Mouse (Mus musculus) frontal cortex, postnatal 36 days (tissue): ENCODE results near the gene Wbp4.

Source experiments
- DNase-seq, 2 experiments: peaks; one replicate each; pipeline ENCODE4 v3.0.0; 2022; ENCODE audit warnings: low spot score in 2 of 2

Gene Wbp4

DNA sequence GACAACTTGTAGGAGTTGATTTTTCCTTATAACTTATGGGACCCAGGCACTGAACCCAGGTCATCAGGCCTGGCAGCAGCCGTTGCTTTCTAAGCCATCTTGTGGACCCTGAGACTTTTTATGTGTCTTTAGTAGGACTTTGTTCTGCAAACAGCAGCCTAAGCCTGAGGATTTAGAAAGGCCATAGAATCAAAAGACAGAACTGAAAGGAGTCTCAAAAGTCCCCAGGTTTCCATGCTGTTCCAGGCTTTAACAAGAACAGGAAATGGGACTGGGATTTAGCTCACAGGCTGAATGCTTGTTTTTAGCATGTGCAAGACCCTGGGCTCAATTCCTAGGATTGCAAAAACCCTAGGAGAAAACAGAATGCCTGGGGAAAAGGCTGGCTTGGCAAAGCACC is 26.5 kb upstream of the Wbp4 start:
- no peak for DNase-seq

GRCm38 (mm10) chr14:79506207-79506606 is 24.9 kb upstream of the Wbp4 start:
- no peak for DNase-seq

DNA sequence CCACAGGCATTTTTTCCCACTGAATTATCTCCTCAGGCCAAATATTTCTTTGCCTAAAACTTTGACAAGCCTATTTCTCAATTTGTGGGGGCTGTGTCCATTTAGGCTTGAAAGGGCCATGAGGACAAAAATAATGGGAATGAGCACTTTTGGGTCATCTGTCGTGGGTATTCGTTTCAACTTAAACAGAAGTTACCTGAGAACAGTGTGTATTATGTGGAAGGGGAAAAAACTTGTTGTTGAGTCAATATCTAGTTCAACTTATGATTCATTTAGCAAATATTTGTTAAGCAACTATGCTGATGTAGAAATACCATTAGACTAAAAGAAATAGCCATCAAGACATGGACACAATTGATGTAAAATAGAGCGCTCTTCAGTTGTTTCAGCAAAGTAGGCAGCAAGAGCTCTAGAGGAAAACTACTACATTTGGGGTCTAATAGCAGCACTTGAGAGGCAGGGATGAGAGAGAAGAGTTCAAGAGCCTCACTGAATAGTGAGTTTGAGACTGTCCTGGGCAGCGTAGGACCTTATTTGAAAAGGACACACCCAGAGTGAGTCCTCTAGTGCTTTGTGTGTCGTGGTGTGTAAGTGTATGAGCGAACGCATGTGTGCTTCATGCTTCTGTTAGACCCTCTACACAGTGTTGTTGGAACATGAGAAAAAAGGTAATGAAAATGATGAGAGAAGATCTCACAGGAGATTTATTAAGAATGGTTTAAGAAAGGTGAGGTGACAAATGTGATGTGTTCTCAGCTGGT is 23.1 kb upstream of the Wbp4 start:
- DNase-seq = no peak

DNA sequence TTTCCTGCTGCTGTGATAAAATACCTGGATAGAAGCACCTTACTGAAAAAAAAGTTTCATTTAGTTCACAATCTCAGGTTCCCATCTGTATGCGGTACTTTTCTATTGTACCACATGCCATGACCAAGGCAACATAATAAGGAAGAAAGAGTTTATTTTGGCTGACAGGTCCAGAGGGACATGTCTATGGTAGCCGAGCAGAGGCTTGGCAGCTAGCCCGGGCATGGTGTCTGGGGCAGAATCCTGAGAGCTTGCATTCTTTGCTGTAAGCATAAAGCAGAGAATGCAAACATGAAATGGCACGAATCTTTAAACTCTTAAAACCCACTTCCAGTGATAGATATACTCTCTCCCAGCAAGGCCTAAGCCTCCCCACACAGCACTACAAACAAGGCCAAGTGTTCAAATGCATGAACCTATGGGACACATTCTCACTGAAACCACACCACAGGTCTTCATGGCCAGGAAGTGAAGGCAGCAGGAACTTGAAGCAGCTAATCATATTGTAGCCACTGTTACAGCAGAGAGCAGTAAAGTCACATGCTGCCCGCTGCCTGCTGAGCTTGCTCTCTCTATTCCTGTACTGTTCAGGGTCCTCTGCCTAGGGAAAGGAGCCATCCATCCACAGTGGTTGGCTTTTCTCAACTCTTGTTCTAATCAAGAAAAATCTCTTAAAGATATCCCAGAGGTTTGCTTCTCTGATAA is 22.2 kb upstream of the Wbp4 start:
- DNase-seq = no peak

- no peak for DNase-seq
These were observed 19.4 kb upstream of the Wbp4 start for GRCm38 (mm10) chr14:79500756-79501155.

DNA sequence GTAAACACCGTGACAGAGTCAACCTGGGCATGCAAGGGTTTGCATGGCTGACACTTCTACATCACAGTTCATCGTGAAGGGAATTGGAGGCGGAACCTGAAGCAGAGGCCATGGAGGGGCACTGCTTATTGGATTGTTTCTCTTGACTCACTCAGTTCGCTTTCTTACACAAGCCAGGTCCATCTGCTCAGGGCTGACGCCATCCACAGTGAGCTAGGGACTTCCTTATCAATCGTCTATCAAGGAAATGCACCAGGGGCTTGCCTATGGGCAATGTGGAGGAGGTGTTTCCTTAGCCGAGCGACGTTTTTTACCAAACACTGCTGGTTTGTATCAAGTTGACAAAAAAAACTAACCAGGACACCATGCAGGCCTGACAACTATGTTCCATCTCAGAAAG is 18.0 kb upstream of the Wbp4 start:
- no peak for DNase-seq

GRCm38 (mm10) chr14:79494349-79494748 is 13.0 kb upstream of the Wbp4 start:
- DNase-seq = no peak

DNA sequence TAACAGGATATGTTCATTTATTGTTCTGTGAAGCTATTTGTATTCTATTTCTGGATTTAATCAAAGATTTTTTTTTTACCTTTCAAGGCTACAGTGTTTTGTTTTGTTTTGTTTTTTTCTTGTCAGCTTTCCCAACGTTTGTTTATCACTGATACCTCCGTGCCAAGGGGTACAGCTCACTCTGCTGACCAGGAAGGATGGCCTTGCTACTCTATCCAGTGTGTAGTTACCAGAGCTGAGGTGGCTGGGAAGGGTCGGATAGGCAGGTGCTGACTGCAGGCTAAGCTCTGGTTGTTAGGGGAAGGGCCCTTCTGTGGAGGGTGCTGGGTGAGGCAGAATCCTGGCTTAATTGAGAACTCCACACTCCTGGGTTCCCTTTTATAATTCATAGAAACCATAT is 8.9 kb upstream of the Wbp4 start:
- DNase-seq = no peak

GRCm38 (mm10) chr14:79489150-79489549 is 7.8 kb upstream of the Wbp4 start:
- DNase-seq = no peak

DNA sequence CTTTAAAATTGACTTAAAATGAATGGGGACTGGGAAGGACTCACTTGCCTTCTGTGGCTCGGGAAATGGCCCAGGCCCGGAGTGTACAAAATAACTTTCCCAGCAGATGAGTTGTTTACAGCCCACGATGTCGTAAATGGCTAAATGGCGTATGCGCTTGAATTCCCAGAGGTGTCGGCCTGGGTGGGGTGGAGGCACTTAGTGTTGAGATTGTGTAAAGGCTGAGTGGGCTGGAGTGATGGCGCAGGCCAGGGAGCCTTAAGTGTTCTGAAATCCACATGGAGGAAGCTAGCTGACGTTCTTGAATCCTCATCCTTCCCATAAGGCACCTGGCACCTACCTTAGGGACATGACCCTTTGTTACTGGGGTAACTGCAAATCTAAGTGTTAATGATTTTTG is 7.2 kb upstream of the Wbp4 start:
- no peak for DNase-seq

GRCm38 (mm10) chr14:79486993-79487731 is 5.8 kb upstream of the Wbp4 start:
- peak; percentile 36 to 55 for DNase-seq

GRCm38 (mm10) chr14:79486617-79486992 is 5.3 kb upstream of the Wbp4 start:
- DNase-seq = no peak

DNA sequence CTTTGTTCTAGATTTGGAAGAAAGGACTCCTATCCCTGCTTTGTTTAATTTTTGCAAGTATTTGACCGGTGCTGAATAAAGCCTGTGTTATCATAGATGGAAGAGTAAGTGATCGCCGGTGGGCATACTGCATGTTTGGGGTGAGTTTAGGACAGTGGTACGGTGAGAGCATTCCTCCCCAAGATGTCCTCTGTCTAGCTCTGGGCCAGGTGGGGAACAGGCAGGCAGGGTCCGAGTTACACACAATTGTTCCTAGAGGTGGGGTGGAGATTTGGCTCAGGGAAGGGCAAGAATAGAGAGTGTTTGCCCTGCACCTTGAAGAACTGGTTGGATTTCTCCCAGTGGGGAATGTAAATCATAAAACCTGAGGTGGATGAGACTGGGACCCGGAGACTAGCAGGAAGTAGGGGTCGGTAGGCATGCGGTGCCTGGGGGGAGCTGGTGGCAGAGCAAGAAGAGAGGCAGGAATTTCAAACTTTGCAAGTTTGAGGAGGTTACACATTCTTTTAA is 2.3 kb upstream of the Wbp4 start:
- no peak for DNase-seq

GRCm38 (mm10) chr14:79482747-79483355 is 1.5 kb upstream of the Wbp4 start:
- no peak for DNase-seq

- DNase-seq = peak; percentile 29 to 38
These were observed 936 bp upstream of the Wbp4 start for GRCm38 (mm10) chr14:79482251-79482661.

- peak; percentile 95 to 96 for DNase-seq
These were observed 539 bp downstream of the Wbp4 start, which contains the start of gene Elf1 for GRCm38 (mm10) chr14:79480624-79481338. TSS of gene Elf1 (plus strand) at chr14:79481194.

DNA sequence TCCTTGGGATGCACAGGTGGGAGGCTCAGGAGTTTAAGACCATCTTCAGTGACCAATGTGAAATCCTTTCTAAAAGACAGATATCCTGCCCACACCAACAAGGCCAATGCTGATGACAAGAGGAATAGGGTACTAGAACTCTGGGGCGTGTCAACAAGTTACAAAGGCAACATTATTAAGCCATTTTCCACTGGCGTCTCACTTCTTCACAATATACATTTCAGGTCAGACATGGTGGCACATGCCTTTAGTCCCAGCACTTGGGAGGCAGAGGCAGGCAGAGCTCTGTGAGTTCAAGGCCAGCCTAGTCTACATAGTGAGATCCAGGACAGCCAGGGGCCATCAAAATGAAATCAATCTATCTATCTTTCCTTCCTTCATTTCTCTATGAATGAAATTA is 7.9 kb downstream of the Wbp4 start:
- no peak for DNase-seq

DNA sequence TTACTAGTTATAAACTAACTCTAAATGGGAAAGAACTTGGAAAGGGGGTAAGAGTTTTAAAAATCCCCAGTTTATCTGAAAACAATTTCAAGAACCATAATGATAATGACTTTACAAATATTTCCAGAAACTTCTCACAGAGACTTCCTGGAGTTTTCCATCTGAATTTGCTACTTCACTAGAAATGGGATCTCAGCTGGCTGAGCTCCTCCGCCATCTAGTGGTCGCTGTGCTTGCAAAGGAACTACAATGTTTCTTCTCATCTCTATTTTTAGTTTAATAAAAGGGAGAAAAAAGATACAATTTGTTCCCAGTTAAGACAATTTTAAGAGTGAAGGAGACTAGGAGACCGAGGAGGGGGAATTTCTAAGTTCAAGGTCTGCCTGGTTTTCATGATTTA is 13.7 kb downstream of the Wbp4 start:
- peak; percentile 30 to 66 for DNase-seq

DNA sequence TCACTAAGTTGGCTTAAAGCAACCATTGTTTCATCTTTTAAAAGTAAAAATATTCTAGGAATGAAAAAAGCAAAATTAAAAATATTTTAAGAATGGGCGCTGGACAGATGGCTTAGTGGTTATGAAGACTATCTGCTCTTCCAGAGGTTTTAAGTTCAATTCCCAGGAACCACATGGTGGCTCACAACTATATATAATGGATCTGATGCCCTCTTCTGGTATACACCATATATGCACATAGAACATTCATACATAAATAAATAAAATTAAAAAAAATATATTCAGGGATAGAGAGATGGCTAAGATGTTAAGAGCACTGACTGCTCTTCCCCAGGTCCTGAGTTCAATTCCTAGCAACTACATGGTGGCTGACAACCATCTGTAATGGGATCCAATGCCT is 15.7 kb downstream of the Wbp4 start:
- DNase-seq = no peak

GRCm38 (mm10) chr14:79460988-79461387 is 20.3 kb downstream of the Wbp4 start:
- no peak for DNase-seq

DNA sequence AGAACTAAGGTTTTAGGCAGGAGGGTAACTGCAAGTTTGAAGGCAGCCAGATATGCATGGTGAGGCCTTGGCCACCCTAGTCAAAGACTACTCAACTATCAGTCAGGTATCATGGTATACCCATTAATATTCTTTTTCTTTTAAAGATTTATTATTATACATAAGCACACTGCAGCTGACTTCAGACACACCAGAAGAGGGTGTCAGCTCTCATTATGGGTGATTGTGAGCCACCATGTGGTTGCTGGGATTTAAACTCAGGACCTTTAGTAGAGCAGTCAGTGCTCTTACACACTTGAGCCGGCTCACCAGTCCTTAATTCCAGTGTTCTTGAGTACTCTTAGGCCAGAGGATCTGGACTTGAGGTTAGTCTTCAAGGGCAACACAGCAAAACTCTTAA is 20.9 kb downstream of the Wbp4 start:
- no peak for DNase-seq
